Comparison of ENCODE assay signal across 7 mouse cellular contexts in genomic region chr12:112800476-112800875, GRCm38 (mm10). TPM values are rescaled to one million over a fixed set of nuclear protein-coding genes. Genes with fewer than 3 reads are reported as not detected.
DNase-seq lines count a peak whose midpoint lies in the region; ATAC-seq lines count a peak whose summit lies in the region.

No protein-coding gene starts in this region.

- ATAC-seq in CD4-positive, CD25-positive, alpha-beta regulatory T cell, adult 4 months: peak; percentile 74

- DNase-seq in MN1 (ENCODE audit: low spot score): peak; percentile 59
- peak; percentile 84 to 90 for DNase-seq in cerebellum, postnatal 10 days
- DNase-seq in gastrocnemius, postnatal 10 days: peak; percentile 78
- peak; percentile 73 to 82 for DNase-seq in kidney, postnatal 25 days
- DNase-seq in lung, postnatal 25 days (ENCODE audit: low spot score): peak; percentile 69
- peak; percentile 42 for DNase-seq in right cerebral cortex, postnatal 25 days

RNA-seq across cellular contexts. Expression of gene Ahnak2, which starts 2.0 kb away (rescaled TPM):
- polyA plus RNA-seq in CD4-positive, CD25-positive, alpha-beta regulatory T cell, adult 4 months (2017; shearing (Covaris generic)): not detected
- 10 to 100 TPM; 12.2 to 18.6 TPM for total RNA-seq in gastrocnemius, postnatal 10 days (2021)

RNA-seq across cellular contexts. Expression of gene Clba1, which starts 8.3 kb away (rescaled TPM):
- under 1 TPM in 1 of 2 experiments, not detected in 1; 0.22 TPM for polyA plus RNA-seq in CD4-positive, CD25-positive, alpha-beta regulatory T cell, adult 4 months (2017; shearing (Covaris generic))
- 1 to 10 TPM in 1 of 2 experiments, under 1 TPM in 1; 0.75 to 1.7 TPM for total RNA-seq in gastrocnemius, postnatal 10 days (2021)

RNA-seq across cellular contexts. Expression of gene Cdca4, which starts 28.7 kb away (rescaled TPM):
- polyA plus RNA-seq in CD4-positive, CD25-positive, alpha-beta regulatory T cell, adult 4 months (2017; shearing (Covaris generic)): 10 to 100 TPM; 70.5 to 85.8 TPM
- total RNA-seq in gastrocnemius, postnatal 10 days (2021): 10 to 100 TPM in 1 of 2 experiments, 1 to 10 TPM in 1; 9.4 to 12.0 TPM

RNA-seq across cellular contexts. Expression of gene Pld4, which starts 40.0 kb away (rescaled TPM):
- polyA plus RNA-seq in CD4-positive, CD25-positive, alpha-beta regulatory T cell, adult 4 months (2017; shearing (Covaris generic)): 1 to 10 TPM; 1.7 to 7.2 TPM
- total RNA-seq in gastrocnemius, postnatal 10 days (2021): 1 to 10 TPM; 7.3 to 9.1 TPM

Comparison
In these comparisons a context has a peak if more than half of its experiments do, and no peak if none do; other contexts are left out.
1. Peak in every context shown above with its lines: DNase-seq and ATAC-seq.